Mouse (Mus musculus): ENCODE data around the gene Popdc3.

- TF ChIP-seq POLR2A (IDR thresholded peaks at IDR 0.05; ENCODE audit: insufficient read depth, low read depth, low read length) (no peak), CTCF (IDR thresholded peaks at IDR 0.05) (no peak)
Observed at GRCm38 (mm10) chr10:45165851-45166250, 12.0 kb upstream of the Popdc3 start.

All from heart, adult 2 months (tissue).